Mouse (Mus musculus): ENCODE results near the gene Kif5a. TPM values are rescaled to one million over a fixed set of nuclear protein-coding genes. Genes with fewer than 3 reads are reported as not detected.

Kif5a gene
- polyA plus RNA-seq, 1 experiment from 2014 or later = 0.06 TPM

- Histone ChIP-seq H3K4me2 (ENCODE audit: low read depth, low read length) (peak within 1 kb of the TSS; percentile 90), H3K27me3 (ENCODE audit: insufficient read depth, low read length) (peaks cover 36% of the 10 kb centered on the region), H3K4me1 (ENCODE audit: insufficient read depth) (peaks cover 38% of the 10 kb centered on the region), H3K36me3 (replicated peaks; ENCODE audit: insufficient read depth, low read length) (no peaks in the 10 kb centered on the region), H3K27ac (ENCODE audit: low read depth) (peak within 1 kb of the TSS; percentile 66), H3K9me3 (ENCODE audit: low read length) (no peaks in the 10 kb centered on the region; the same call in 1 of the 2 replicates), H3K9ac (replicated peaks) (peak within 1 kb of the TSS; percentile 63), H3K4me3 (ENCODE audit: low read depth, low read length) (peak within 1 kb of the TSS; percentile 60)
- 6% methylated on average over 35 of the region's 35 CpGs for WGBS (ENCODE audit: insufficient replicate concordance)
- ATAC-seq = peak; percentile 15
- no peak for TF ChIP-seq CTCF (IDR thresholded peaks at IDR 0.05; ENCODE audit: low read depth)
- no peak for TF ChIP-seq EP300 (IDR thresholded peaks at IDR 0.05; ENCODE audit: low read depth)
- no peak for DNase-seq
Measured at GRCm38 (mm10) chr10:127189651-127190381, 73.3 kb downstream of the Kif5a start, which contains the start of gene Arhgef25. TSS of gene Arhgef25 (minus strand) at chr10:127190083.

GRCm38 (mm10) chr10:127189116-127189650 is 74.0 kb downstream of the Kif5a start:
- DNase-seq (peak; percentile 59), ATAC-seq (peak; percentile 66)
- TF ChIP-seq CTCF (IDR thresholded peaks at IDR 0.05; ENCODE audit: low read depth) = no peak
- 0 out of 2 replicates have a peak, but pooled peaks have one; percentile 27 for TF ChIP-seq EP300 (IDR thresholded peaks at IDR 0.05; ENCODE audit: low read depth)
- H3K36me3 ChIP-seq (replicated peaks; ENCODE audit: insufficient read depth, low read length) = no peaks in the 10 kb centered on the region
- peak overlapping the region; percentile 90 for H3K4me2 ChIP-seq (ENCODE audit: low read depth, low read length)
- peaks cover 32% of the 10 kb centered on the region for H3K4me1 ChIP-seq (ENCODE audit: insufficient read depth)
- H3K27ac ChIP-seq (ENCODE audit: low read depth) = peak overlapping the region; percentile 66
- H3K4me3 ChIP-seq (ENCODE audit: low read depth, low read length) = peak overlapping the region; percentile 60
- peaks cover 42% of the 10 kb centered on the region for H3K27me3 ChIP-seq (ENCODE audit: insufficient read depth, low read length)
- 2% methylated on average over 25 of the region's 26 CpGs for WGBS (ENCODE audit: insufficient replicate concordance)
- peak overlapping the region; percentile 63 for H3K9ac ChIP-seq (replicated peaks)
- H3K9me3 ChIP-seq (ENCODE audit: low read length) = no peaks in the 10 kb centered on the region; the same call in 1 of the 2 replicates

- peak overlapping the region; percentile 63 for H3K9ac ChIP-seq (replicated peaks)
- peaks cover 48% of the 10 kb centered on the region for H3K27me3 ChIP-seq (ENCODE audit: insufficient read depth, low read length)
- DNase-seq (peak; percentile 62), ATAC-seq (peak; percentile 58)
- H3K27ac ChIP-seq (ENCODE audit: low read depth) = peak overlapping the region; percentile 66
- peak overlapping the region; percentile 60 for H3K4me3 ChIP-seq (ENCODE audit: low read depth, low read length)
- under 1% methylated on average over 43 of the region's 46 CpGs for WGBS (ENCODE audit: insufficient replicate concordance)
- peak overlapping the region; percentile 90 for H3K4me2 ChIP-seq (ENCODE audit: low read depth, low read length)
- H3K9me3 ChIP-seq (ENCODE audit: low read length) = no peaks in the 10 kb centered on the region; the same call in 1 of the 2 replicates
- TF ChIP-seq CTCF (IDR thresholded peaks at IDR 0.05; ENCODE audit: low read depth) (no peak), EP300 (IDR thresholded peaks at IDR 0.05; ENCODE audit: low read depth) (no peak)
- H3K4me1 ChIP-seq (ENCODE audit: insufficient read depth) = peaks cover 31% of the 10 kb centered on the region
- H3K36me3 ChIP-seq (replicated peaks; ENCODE audit: insufficient read depth, low read length) = no peaks in the 10 kb centered on the region
Measured at GRCm38 (mm10) chr10:127188465-127189115, 74.6 kb downstream of the Kif5a start.

- TF ChIP-seq CTCF (IDR thresholded peaks at IDR 0.05; ENCODE audit: low read depth) (no peak), EP300 (IDR thresholded peaks at IDR 0.05; ENCODE audit: low read depth) (no peak)
- Histone ChIP-seq H3K9me3 (ENCODE audit: low read length) (no peaks in the 10 kb centered on the region; the same call in 1 of the 2 replicates), H3K4me2 (ENCODE audit: low read depth, low read length) (peak overlapping the region; percentile 90), H3K27ac (ENCODE audit: low read depth) (no peak overlapping the region), H3K4me3 (ENCODE audit: low read depth, low read length) (peak overlapping the region; percentile 60), H3K36me3 (replicated peaks; ENCODE audit: insufficient read depth, low read length) (no peaks in the 10 kb centered on the region), H3K27me3 (ENCODE audit: insufficient read depth, low read length) (peaks cover 53% of the 10 kb centered on the region), H3K4me1 (ENCODE audit: insufficient read depth) (peaks cover 31% of the 10 kb centered on the region), H3K9ac (replicated peaks) (peak overlapping the region; percentile 63)
- WGBS (ENCODE audit: insufficient replicate concordance) = 3% methylated on average over 20 of the region's 21 CpGs
- no peak for DNase-seq
- no peak for ATAC-seq
Measured at GRCm38 (mm10) chr10:127188079-127188453, 75.1 kb downstream of the Kif5a start.

- peaks cover 31% of the 10 kb centered on the region for H3K4me1 ChIP-seq (ENCODE audit: insufficient read depth)
- 65% methylated on average over 10 of the region's 10 CpGs for WGBS (ENCODE audit: insufficient replicate concordance)
- no peak overlapping the region for H3K4me3 ChIP-seq (ENCODE audit: low read depth, low read length)
- TF ChIP-seq EP300 (IDR thresholded peaks at IDR 0.05; ENCODE audit: low read depth) = no peak
- no peak for TF ChIP-seq CTCF (IDR thresholded peaks at IDR 0.05; ENCODE audit: low read depth)
- DNase-seq (no peak), ATAC-seq (no peak)
- H3K4me2 ChIP-seq (ENCODE audit: low read depth, low read length) = peak overlapping the region; percentile 90
- no peak overlapping the region for H3K9ac ChIP-seq (replicated peaks)
- peaks cover 57% of the 10 kb centered on the region for H3K27me3 ChIP-seq (ENCODE audit: insufficient read depth, low read length)
- no peak overlapping the region for H3K27ac ChIP-seq (ENCODE audit: low read depth)
- H3K9me3 ChIP-seq (ENCODE audit: low read length) = no peaks in the 10 kb centered on the region; the same call in 1 of the 2 replicates
- no peaks in the 10 kb centered on the region for H3K36me3 ChIP-seq (replicated peaks; ENCODE audit: insufficient read depth, low read length)
Measured at GRCm38 (mm10) chr10:127187371-127188078, 75.6 kb downstream of the Kif5a start.

All from liver, postnatal 0 days (tissue).